Mouse (Mus musculus): ENCODE data around the gene Cwc22.
"Not testable (repeated sequence)": the region's sequence is repeated elsewhere in the genome, so short reads cannot be mapped to it uniquely, and the experiment has no call there.

Gene Cwc22

DNA sequence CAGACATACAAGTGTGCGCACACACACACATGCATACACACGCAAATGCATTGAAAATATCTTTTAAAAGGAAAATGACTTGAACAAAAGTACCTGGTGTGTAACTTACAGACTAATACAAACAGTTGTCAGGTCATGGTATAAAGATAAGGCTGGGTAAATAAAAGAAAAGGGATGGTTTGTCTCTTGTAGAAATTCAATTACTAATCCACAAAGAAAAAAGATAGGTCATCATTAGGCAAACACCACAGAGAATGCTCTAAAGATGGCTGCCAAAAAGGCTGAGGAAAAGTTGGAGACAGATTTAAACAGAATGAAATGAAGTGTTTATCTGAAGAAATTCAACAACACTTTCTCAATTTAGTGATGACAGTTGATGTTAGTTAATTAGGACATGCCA is 47.7 kb downstream of the Cwc22 start:
- in situ Hi-C loops (cut with MseI, MboI) = no loop called here

DNA sequence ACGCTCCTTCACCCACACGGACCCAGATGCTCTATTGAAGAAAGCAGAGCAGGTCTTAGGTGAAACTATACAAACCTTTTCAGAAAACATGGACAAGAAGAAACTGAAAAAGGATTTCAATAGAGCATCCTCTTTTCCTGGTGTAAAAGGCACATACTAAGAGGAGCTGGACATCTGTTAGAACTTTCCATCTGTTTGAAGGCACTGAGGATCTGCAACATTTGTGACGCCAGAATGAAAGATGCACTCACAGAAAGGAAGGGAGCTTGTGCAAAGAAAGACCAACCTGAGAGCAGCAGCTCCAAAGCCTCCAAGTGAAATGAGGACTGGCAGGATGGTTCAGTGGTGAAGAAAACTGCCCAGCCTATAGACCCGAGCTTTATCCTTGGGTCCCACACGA is 48.2 kb downstream of the Cwc22 start:
- in situ Hi-C loops (cut with MseI, MboI) = no loop called here

DNA sequence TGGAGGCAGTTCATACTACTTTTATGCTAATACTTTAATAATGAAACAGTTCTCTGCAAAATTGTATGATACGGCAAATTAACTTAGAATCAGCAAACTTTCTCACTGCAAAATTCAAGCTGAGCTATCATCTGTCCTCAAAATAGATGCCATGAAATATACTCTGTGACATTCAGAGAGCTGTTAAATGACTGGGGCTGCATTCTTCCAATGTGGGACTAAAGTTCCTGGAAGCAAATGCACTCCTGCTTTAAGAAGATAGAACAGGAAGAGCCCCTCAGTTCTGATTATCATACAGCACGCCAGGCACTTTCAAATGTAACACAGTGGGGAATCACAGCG is 48.6 kb downstream of the Cwc22 start:
- in situ Hi-C loops (cut with MseI, MboI) = no loop called here

DNA sequence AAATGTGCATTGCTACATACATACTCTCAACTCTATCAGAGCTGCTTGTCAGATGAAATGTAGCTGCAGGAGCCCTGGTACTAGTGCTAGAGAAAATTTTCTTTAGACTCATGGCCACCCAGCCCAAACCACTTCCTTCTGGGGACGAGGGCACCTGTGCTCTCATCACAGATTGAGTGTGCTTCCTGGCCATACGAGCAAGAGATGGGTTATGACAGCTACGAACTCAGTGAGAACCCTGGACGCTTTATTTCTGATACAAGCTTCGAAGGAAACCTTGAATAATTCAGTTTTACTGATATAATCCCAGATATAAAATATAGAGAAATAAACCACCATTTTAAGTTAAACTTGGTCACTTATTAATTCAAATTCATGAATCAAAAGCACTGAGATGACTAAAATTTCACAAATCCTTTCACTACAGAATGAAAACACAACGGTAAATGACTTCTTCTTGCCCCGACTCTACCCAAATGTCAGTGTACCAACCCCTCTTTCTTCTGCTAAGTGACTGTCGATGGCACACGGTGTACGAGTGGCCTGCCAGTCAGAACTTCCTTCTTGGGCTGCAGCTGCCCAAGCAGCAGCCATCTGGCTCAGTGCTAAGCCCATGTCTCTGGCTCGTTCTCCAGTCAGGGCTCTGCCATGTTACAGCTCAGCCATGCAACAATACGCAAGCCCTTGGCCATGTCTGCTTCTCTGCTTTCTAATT is 49.2 kb downstream of the Cwc22 start:
- in situ Hi-C loops (cut with MseI, MboI) = no loop called here

DNA sequence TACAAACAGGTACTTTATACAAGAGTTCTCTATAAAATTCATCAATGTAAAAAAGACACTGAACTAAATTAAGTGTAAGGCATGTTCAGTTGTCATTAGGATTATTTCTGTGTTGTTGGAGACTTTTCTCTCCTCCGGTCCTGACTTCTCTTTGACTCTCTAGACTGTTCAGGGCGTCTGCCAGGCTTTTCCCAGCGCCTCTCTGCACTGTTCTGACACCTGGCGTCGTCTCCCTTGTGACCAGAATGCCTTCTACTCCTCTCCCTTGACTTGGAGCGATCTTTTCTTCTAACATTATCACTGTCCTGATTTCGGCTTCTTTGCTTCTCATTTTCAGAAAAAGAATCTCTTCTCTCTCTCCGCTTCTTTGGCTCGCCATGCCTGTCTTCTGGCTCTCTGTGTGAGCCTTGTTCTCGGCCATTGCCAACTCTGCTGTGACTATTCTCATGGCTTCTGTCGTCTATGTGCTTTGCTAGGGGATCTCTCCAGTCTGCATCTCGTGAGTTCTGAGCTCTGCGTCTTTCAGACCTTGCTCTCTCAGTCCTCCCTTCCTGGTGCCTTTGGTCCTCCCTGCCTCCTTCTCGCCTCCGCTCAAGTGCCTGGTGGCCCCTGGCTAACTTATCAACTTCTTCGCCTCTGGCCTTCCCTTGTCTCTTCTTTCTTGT is 50.1 kb downstream of the Cwc22 start:
- in situ Hi-C loops (cut with MseI, MboI) = not testable (repeated sequence)

DNA sequence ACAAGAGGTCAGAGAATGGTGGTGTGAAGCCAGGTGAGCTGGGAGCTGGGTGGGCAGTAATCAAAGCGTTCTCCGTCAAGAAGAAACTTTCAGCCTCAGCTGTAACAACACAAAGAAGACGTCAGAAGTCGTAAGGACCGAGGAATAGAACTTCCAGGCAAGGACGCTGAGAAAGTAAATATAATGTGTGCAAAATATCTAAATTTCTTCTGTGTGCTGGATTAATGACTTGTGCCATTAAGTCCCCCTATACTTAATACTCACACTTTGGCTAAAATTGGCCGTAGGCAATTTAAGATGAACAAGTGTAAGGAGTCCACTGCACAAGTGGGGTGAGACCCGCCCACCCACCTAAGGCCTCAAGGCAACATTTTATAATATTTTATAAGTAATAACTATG is 51.3 kb downstream of the Cwc22 start:
- in situ Hi-C loops (cut with MseI, MboI) = no loop called here

DNA sequence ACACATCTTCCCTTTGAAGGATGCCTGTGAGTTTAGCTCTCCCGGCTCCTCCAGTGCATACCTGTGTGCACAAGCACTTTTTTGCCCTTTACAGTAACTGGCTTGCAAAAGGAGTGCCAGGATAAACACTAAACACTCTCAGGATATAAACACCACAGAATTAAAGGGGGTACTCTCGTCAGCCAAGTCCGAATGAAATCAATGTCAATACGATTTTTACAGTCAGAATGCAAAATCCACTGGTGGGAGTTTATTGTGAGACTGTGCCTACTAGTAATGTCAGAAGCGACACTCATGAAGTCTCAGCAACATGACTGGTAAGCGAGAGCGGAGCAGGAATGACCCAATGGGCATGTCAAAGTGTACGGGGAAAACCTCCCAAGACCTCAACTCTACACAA is 52.7 kb downstream of the Cwc22 start:
- in situ Hi-C loops (cut with MseI, MboI) = no loop called here

DNA sequence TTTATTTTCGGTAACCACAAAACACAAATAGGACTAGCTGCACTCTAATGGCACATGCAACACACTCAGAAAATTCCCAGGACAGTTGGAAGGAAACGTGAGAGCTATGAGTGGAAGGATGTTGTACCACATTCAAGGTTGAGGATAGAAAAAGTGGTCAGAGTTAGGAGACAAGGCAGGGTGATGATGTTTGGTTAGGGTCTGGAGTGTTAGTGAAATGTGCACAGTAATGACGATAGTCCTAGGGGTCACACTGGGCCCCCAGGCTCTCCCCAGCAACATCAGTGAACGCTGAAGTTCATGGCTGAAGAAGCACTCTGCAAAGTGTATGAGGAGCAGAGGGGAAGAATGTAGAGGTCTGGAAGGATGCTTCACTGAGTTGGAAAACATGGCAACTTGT is 53.6 kb downstream of the Cwc22 start:
- in situ Hi-C loops (cut with MseI, MboI) = no loop called here

DNA sequence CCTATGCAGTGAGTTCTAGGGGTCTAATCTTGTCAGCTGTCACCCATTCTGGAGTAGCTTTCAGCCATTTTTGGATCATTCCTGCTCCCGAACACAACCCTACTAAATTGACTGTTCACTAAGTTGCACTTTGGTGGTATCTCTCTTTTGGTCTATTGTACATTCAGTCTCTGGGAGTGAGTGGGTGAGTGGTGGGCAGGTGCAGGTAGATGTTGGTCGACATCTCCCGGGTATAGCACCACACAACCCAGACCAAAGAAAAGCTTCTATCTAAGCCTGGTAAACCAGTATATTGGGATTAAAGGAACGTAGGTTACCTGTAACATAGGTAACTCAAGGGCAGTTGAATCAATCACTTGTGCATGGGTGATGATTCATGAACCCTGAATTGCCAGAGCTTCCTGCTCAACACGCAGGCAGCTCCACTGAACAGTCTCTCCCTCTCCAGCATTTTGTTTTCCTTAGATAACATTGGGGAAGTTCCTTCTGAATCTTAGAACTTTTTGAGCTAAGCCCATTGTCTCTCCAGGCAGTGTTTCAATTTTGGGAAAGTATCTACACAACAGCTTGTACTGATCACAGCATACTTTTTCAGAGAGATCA is 55.2 kb downstream of the Cwc22 start:
- in situ Hi-C loops (cut with MseI, MboI) = no loop called here

DNA sequence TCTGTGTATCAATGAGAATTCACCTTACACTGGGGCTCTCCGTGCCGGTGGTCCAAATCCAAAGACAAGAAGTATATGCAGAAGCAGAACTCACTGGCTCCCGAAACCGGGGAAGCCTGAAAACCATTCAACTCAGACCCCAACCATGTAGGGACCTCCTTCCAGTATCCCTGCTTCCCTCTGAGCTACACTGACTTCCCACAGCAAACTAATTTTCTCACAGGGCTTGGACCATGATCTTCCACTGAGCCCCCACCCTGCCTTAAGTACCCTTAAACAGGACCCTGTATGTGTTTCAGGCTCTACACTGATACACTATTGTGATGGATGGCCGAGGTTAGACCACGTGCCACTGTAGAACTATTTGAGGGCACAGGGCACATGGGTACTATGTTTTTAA is 56.2 kb downstream of the Cwc22 start:
- in situ Hi-C loops (cut with MseI, MboI) = no loop called here

DNA sequence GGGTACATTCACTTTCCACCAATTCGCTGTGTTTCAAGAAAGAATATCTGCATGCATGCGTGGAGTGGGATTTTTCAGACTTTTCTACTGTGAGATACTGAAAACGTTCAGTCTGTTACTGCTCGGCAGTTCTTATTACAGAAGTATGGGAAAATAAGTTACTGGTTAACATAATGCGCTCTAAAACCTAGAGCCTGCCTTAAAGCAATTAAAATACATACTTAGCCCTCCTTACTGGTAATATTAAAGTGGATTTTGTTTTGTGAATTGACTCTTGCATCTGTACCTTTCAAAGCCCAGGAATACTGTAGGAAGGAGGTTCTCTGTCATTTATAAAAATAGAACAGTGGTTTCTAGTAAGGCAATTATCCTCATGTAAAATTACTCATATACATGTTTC is 56.8 kb downstream of the Cwc22 start:
- in situ Hi-C loops (cut with MseI, MboI) = no loop called here

DNA sequence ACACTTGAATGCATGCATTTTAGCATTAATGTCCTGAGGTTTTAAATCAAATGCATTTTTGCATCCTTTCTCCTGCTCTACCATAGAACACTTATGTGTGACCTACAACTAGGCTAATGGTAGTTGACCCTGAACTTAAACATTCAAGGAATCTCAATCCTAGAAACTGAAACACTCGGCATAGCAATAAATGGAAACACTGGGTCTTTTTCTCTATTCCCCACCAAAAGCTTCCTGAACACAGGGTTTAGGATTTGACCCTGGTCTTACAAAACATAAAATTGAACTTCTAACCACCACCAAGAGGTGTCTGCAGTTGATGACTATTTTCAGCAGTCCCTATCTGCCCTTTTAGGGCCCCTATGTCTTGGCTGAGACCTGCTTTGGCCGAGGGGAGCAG is 57.3 kb downstream of the Cwc22 start:
- in situ Hi-C loops (cut with MseI, MboI) = no loop called here

DNA sequence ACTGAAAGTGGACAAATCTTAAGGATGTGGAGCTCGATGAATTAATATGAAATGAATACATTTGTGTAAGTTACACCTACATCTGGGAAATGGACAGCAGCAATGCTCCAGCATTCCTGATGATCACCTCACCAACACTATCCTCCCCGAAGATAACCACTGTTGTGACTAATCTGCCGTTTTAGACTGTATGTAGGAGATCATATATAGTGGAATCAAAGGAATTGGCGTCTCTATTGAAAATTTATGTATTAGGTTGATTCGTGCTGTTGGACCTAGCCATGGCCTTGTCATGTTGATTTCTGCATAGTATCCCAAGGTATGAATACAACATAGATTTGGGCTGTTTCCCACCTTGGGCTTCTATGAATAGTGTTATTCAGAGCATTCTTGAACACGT is 58.1 kb downstream of the Cwc22 start:
- in situ Hi-C loops (cut with MseI, MboI) = no loop called here

DNA sequence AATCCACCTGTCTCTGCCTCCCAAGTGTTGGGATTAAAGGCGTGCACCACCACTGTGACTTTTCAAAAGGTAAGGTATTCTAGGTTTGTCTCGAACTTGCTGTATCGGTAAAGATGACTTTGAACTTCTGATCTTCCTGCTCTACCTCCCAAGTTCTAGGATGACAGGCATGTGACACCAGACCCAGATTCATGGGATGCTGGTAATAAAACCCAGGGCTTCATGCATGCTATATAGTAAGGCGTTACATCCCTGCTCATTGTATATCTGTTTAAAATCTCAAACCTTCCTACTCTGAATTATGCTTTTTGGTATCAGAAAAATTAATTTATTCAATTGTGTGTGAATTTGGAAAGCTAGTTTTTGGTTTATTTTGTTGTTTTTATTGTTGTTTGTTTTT is 59.0 kb downstream of the Cwc22 start:
- in situ Hi-C loops (cut with MseI, MboI) = no loop called here

DNA sequence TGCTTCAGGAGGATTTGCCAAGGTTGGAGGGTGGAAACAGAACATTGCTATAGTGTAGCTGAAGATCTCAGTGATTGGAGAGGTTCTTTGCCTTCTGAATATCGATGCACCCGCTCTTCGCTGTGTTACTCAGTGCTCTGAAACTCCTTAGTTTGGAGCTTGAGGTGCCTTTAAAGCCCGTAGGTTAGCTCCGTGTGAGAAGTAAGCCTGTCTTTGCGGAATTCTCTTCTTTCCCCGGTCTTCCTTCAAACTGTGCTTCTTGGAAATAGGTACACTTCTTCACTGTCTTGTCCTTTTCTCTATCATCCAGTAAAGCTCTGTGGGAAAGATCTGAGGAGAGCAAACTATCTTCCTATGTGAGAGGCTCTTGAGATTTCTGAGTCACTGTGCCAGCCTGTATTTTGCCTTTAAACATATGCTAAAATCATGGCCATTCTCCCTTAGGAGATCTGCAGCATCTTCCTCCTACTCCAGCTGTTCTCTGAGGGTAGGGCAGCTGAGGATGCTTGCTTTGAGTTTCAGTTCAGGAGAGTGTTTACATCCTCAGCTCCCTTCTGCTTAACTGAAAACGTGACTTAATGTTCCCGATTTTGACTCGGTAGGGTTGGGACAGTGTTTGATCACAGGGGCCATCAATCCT is 60.6 kb downstream of the Cwc22 start:
- in situ Hi-C loops (cut with MseI, MboI) = no loop called here

DNA sequence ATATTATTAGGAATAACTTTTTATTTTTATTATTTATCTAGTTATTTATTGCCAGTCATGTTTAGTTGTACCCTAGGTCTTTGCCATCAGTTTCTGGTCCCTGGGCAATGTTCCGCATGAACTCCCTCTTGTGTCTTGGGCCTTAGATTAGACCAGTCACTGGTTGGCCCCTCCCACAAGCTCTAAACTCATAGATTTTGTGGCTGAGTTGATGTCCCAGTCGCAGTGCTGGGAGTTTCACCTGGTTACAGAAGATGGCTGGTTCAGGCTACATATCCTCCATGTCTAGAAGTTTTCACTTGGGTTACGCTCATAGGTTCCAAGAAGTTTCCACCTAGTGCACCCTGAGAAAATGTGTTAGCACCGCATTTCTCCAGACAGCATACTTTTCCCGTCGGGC is 61.1 kb downstream of the Cwc22 start:
- in situ Hi-C loops (cut with MseI, MboI) = no loop called here

DNA sequence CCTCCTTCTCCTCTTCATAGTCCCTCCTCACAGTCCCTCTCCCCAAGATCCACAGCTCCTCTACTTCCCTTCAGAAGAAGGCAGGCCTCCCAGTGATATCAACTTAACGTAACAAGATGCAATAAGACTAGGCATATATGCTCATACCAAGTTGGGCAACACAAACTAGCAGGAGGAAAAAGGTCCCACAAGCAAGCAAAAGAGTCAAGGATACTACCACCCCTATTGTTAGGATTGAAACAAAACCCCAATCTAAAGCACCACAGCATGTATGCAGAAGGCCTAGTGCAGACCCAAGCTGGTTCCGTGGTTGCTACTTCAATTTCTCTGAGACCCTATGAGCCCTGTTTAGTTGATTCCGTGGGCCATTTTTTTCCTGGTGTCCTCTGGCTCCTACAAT is 61.7 kb downstream of the Cwc22 start:
- in situ Hi-C loops (cut with MseI, MboI) = no loop called here

DNA sequence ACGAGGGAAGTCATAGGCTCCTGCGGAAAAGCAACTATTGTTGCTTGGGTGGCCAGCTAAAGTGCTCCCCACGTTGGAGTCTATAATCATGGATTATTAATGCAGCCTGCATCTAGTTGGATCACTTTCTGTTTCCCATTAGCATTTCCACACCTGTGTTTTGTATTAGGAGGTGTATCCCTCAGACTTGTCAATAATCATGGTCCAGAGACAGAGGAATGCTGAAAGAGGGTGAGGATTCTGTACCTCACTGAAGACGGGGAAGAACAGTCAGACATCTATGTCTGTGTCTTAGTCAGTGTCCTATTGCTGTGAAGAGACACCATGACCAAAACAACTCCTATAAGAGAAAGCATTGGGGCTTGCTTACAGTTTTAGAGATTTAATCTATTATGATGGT is 63.2 kb downstream of the Cwc22 start:
- in situ Hi-C loops (cut with MseI, MboI) = no loop called here

DNA sequence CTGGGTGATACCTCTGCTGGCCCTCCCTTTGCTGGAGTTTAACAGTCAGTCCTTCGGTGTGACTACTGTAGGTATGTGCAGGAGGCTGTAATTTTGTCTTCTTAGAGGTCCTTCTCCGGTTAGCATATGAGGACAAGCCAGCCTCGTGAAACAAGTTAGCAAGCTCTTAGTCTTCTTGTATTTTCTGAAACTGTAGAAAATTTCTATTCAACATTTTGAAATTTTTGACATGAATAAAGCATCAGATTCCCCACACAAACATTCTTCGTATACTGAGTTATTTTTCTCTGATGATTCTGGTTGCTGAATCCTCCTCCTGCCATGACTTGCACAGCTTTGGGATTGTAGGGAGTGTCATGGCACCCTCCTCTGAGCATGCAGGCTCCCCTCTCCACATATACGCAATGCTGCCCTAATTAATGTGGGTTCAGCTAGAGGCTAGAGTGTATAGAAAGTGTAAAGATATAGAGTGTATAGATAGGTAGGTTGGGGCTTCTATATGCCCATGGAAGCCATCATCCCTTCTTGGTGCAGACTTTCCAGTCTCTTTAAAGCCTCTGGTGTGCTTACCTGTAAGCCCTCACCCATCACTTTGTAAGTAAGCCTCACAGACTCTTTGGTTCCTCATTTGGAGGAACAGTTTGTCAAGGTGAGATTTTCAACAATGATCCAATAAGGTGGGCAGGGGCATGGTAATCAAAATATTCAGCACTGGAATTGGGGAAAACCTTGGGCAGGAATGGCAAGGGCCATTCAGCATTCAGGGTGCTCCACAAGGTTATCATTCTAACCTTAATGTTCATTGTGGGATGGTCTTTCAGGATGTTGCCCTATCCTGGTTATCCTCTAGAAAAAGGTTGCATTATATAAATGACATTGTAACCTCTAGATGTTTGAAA is 64.6 kb downstream of the Cwc22 start:
- in situ Hi-C loops (cut with MseI, MboI) = no loop called here

DNA sequence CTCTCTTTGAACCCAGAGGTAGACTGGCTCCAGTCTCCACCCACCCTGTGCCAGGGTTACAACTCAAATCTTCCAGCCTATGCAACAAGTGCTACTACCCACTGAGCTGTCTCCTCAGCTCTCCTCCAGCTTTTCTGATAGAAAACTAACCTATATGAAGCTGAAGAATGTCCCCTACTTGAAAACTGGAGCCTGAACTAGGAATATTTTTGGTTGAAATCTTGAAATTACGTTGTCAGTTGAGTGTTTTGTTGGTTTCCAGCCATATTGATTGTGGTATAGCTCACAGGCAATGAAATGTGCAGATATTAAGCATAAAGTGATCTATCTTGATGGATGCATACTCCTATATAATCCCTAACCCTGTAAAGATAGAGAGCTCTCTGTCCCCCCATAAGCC is 65.8 kb downstream of the Cwc22 start:
- in situ Hi-C loops (cut with MseI, MboI) = no loop called here

DNA sequence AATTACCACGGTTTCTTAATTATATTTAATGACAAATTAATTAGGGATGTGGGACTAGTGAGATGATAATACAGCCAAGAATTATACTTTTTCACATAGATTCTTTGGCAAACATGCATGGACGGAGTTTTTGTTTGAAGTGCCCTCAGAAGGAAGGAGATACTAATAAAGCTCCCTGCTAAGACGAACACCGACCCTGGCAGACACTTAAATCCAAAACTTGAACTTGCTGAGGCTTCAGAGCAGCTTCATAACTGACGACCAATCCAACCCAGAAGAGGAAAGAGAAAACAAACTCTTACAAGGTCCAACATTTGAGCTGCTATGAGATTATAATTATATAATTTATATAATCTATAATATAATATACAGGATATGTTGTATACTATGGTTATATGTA is 66.4 kb downstream of the Cwc22 start:
- in situ Hi-C loops (cut with MseI, MboI) = loop anchor here in 1 of 2 experiments (5.0 kb wide), 1 partner anchor 148 kb away; no protein-coding TSS in a partner anchor

Data from mouse trophoblast stem cell (cell line).